In the genomic region with DNA sequence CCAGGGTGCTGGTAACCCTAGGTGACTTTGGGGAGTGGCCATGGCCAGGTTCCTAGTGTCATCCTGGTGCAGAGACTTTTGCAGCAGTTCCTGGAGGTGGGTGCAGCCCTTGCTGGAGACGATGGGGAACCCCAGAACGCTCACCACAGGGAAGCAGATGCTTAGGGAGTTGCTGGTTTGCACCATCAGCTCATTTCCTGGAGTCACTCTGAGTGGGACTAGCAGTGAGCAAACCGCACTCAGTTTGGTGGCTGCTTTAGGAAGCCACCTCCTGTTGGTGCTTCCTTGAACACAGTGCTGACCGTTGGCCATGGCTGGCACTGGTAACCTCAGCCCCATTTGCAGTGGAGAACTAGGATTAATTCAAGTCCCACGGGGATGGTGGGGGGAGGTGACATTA, we compare ENCODE assay signal across 23 mouse cellular contexts. TPM values are rescaled to one million over a fixed set of nuclear protein-coding genes. Genes with fewer than 3 reads are reported as not detected.
A peak's percentile ranks its signal among the peaks of the same experiment; 100 is the strongest.
DNase-seq lines count a peak whose midpoint lies in the region; ATAC-seq and TF ChIP-seq lines count a peak whose summit lies in the region.
"Had no signal": no experiment of that assay in that cellular context is flagged by ENCODE, and none has a peak within 500 bp of the region (broad histone marks: within the 10 kb centered on the region; RNA-seq: fewer than 3 reads in every experiment).

No protein-coding gene starts in this region.

- TF ChIP-seq CTCF in liver, postnatal 0 days (IDR thresholded peaks at IDR 0.05; ENCODE audit: low read depth), result no peak

- H3K4me1 ChIP-seq in liver, postnatal 0 days (ENCODE audit: insufficient read depth), result peaks cover 12% of the 10 kb centered on the region
- H3K4me1 ChIP-seq in liver, embryonic 11.5 days (replicated peaks; ENCODE audit: control insufficient read depth, insufficient read depth, low read length), result peaks cover 4% of the 10 kb centered on the region
- H3K4me1 ChIP-seq in megakaryocyte, embryonic 14.5 days, result peaks cover 96% of the 10 kb centered on the region

- H3K27me3 ChIP-seq in liver, postnatal 0 days (ENCODE audit: insufficient read depth, low read length), result 0 out of 2 replicates have a peak, but pooled peaks cover 2% of the 10 kb centered on the region
- peaks cover 11% of the 10 kb centered on the region for H3K27me3 ChIP-seq in liver, embryonic 11.5 days (replicated peaks; ENCODE audit: control insufficient read depth, insufficient read depth, low read length)
- H3K27me3 ChIP-seq in megakaryocyte, embryonic 14.5 days (replicated peaks), result peaks cover 37% of the 10 kb centered on the region
- H3K27me3 ChIP-seq: intestine, embryonic 15.5 days had no signal

- ATAC-seq in liver, postnatal 0 days, result no peak
- no peak for ATAC-seq in liver, embryonic 11.5 days (replicated peaks; ENCODE audit: low FRiP score)
- peak; percentile 55 for ATAC-seq in granulocyte monocyte progenitor cell, adult 5-6 weeks (replicated peaks; ENCODE audit: poor library complexity, severe bottlenecking)
- ATAC-seq: CD4-positive, CD25-positive, alpha-beta regulatory T cell, adult 4 months; forebrain, embryonic 14.5 days; hindbrain, postnatal 0 days; intestine, embryonic 15.5 days had no signal

- H3K9ac ChIP-seq in liver, postnatal 0 days (replicated peaks), result no peak overlapping the region
- no peak overlapping the region for H3K9ac ChIP-seq in liver, embryonic 11.5 days (ENCODE audit: low read depth, low read length)
- H3K9ac ChIP-seq: hindbrain, embryonic 13.5 days; intestine, embryonic 15.5 days had no signal

- no peak overlapping the region for H3K4me2 ChIP-seq in liver, postnatal 0 days (ENCODE audit: low read depth, low read length)
- no peak overlapping the region for H3K4me2 ChIP-seq in liver, embryonic 11.5 days
- H3K4me2 ChIP-seq: hindbrain, embryonic 13.5 days; intestine, embryonic 15.5 days had no signal

- no peaks in the 10 kb centered on the region for H3K36me3 ChIP-seq in liver, postnatal 0 days (replicated peaks; ENCODE audit: insufficient read depth, low read length)
- no peaks in the 10 kb centered on the region for H3K36me3 ChIP-seq in liver, embryonic 11.5 days (ENCODE audit: control insufficient read depth, insufficient read depth, low read length)
- H3K36me3 ChIP-seq in megakaryocyte, embryonic 14.5 days (replicated peaks; ENCODE audit: low read length), result peaks cover 60% of the 10 kb centered on the region
- H3K36me3 ChIP-seq: forebrain, embryonic 10.5 days; intestine, embryonic 15.5 days had no signal

- 40% methylated on average over 5 of the region's 5 CpGs for WGBS in liver, postnatal 0 days (ENCODE audit: insufficient replicate concordance)
- WGBS in liver, embryonic 11.5 days, result 55% methylated on average over 5 of the region's 5 CpGs

- peak; percentile 36 for DNase-seq in liver, postnatal 0 days
- DNase-seq in liver, embryonic 11.5 days (ENCODE audit: low spot score), result no peak
- peak; percentile 38 for DNase-seq in CD4-positive helper T cell, adult 2 months (ENCODE audit: low read depth, low spot score)
- no peak for DNase-seq in urinary bladder, postnatal 25 days (ENCODE audit: low spot score)
- DNase-seq in embryo, embryonic 9.5 days (ENCODE audit: extremely low spot score), result no peak
- DNase-seq: adrenal gland, adult 8-10 months; adrenal gland, postnatal 36 days; cerebellum, adult 11 months; cerebellum, adult 8-10 months; cerebellum, postnatal 14 days; gastrocnemius, postnatal 25 days; heart, adult 11 months; heart, postnatal 10 days; heart, postnatal 4 days had no signal

- no peak overlapping the region for H3K4me3 ChIP-seq in liver, postnatal 0 days (ENCODE audit: low read depth, low read length)
- H3K4me3 ChIP-seq in liver, embryonic 11.5 days (ENCODE audit: low read depth, low read length), result no peak overlapping the region
- peak overlapping the region; percentile 46 for H3K4me3 ChIP-seq in megakaryocyte, embryonic 14.5 days (replicated peaks)
- H3K4me3 ChIP-seq: forebrain, embryonic 10.5 days; hindbrain, embryonic 13.5 days; intestine, embryonic 15.5 days had no signal

- no peak for TF ChIP-seq EP300 in liver, postnatal 0 days (IDR thresholded peaks at IDR 0.05; ENCODE audit: low read depth)

- H3K9me3 ChIP-seq in liver, postnatal 0 days (ENCODE audit: low read length), result no peaks in the 10 kb centered on the region
- no peaks in the 10 kb centered on the region for H3K9me3 ChIP-seq in liver, embryonic 11.5 days (ENCODE audit: control insufficient read depth, low read length)
- H3K9me3 ChIP-seq in megakaryocyte, embryonic 14.5 days, result no peaks in the 10 kb centered on the region
- H3K9me3 ChIP-seq: forebrain, embryonic 10.5 days; G1E; hindbrain, embryonic 13.5 days; intestine, embryonic 15.5 days had no signal

- no peak overlapping the region for H3K27ac ChIP-seq in liver, postnatal 0 days (ENCODE audit: low read depth)
- H3K27ac ChIP-seq in liver, embryonic 11.5 days (ENCODE audit: low read depth, low read length), result no peak overlapping the region; the same call in 1 of the 2 replicates
- H3K27ac ChIP-seq: forebrain, embryonic 10.5 days; hindbrain, embryonic 13.5 days; hindbrain, postnatal 0 days; intestine, embryonic 15.5 days had no signal

RNA-seq across cellular contexts. Expression of a gene that starts 9.2 kb away (rescaled TPM):
- 0.07 and 0.08 TPM in 2 replicates for polyA plus RNA-seq in liver, postnatal 0 days (2015; fragmentation: Nextera tagmentation; extraction: Ambion mirVana)
- 0.34 and 0.58 TPM in 2 replicates for polyA plus RNA-seq in liver, embryonic 11.5 days (2014; fragmentation: Nextera tagmentation; extraction: Ambion mirVana)
- total RNA-seq in granulocyte monocyte progenitor cell, adult 5-6 weeks (2014; fragmentation: Nextera tagmentation), result 8.1 and 10.6 TPM in 2 replicates
- 6.0 and 8.9 TPM in 2 replicates for total RNA-seq in granulocyte monocyte progenitor cell, adult 5-6 weeks (2017)
- polyA plus RNA-seq in megakaryocyte, embryonic 14.5 days (2012; ENCODE audit: insufficient read depth, low replicate concordance), result 1.4 and 1.7 TPM in 2 replicates
- total RNA-seq: gastrocnemius, postnatal 25 days had no signal

RNA-seq across cellular contexts. Expression of a gene that starts 9.3 kb away (rescaled TPM):
- polyA plus RNA-seq in liver, postnatal 0 days (2015; fragmentation: Nextera tagmentation; extraction: Ambion mirVana), result 0.40 and 0.51 TPM in 2 replicates
- 0.81 and 0.99 TPM in 2 replicates for polyA plus RNA-seq in liver, embryonic 11.5 days (2014; fragmentation: Nextera tagmentation; extraction: Ambion mirVana)
- total RNA-seq in granulocyte monocyte progenitor cell, adult 5-6 weeks (2014; fragmentation: Nextera tagmentation), result 29.1 and 42.7 TPM in 2 replicates
- 18.8 and 27.7 TPM in 2 replicates for total RNA-seq in granulocyte monocyte progenitor cell, adult 5-6 weeks (2017)
- 11.4 and 15.9 TPM in 2 replicates for polyA plus RNA-seq in megakaryocyte, embryonic 14.5 days (2012; ENCODE audit: insufficient read depth, low replicate concordance)

RNA-seq across cellular contexts. Expression of a gene that starts 43.4 kb away (rescaled TPM):
- polyA plus RNA-seq in liver, postnatal 0 days (2015; fragmentation: Nextera tagmentation; extraction: Ambion mirVana), result 35.1 and 43.6 TPM in 2 replicates
- polyA plus RNA-seq in liver, embryonic 11.5 days (2014; fragmentation: Nextera tagmentation; extraction: Ambion mirVana), result 78.3 and 80.4 TPM in 2 replicates
- total RNA-seq in granulocyte monocyte progenitor cell, adult 5-6 weeks (2014; fragmentation: Nextera tagmentation), result 203 and 218 TPM in 2 replicates
- total RNA-seq in granulocyte monocyte progenitor cell, adult 5-6 weeks (2017), result 221 and 239 TPM in 2 replicates
- 14.0 and 53.0 TPM in 2 replicates for polyA plus RNA-seq in megakaryocyte, embryonic 14.5 days (2012; ENCODE audit: insufficient read depth, low replicate concordance)

RNA-seq across cellular contexts. Expression of a gene that starts 45.0 kb away (rescaled TPM):
- polyA plus RNA-seq in liver, postnatal 0 days (2015; fragmentation: Nextera tagmentation; extraction: Ambion mirVana), result 102 and 111 TPM in 2 replicates
- 276 and 295 TPM in 2 replicates for polyA plus RNA-seq in liver, embryonic 11.5 days (2014; fragmentation: Nextera tagmentation; extraction: Ambion mirVana)
- 318 and 319 TPM in 2 replicates for total RNA-seq in granulocyte monocyte progenitor cell, adult 5-6 weeks (2014; fragmentation: Nextera tagmentation)
- total RNA-seq in granulocyte monocyte progenitor cell, adult 5-6 weeks (2017), result 238 and 289 TPM in 2 replicates
- polyA plus RNA-seq in megakaryocyte, embryonic 14.5 days (2012; ENCODE audit: insufficient read depth, low replicate concordance), result 151 and 161 TPM in 2 replicates

Comparison
In these comparisons a context has a peak if more than half of its experiments do, and no peak if none do; other contexts are left out.
1. DNase-seq: peak in liver, postnatal 0 days (single experiment) and CD4-positive helper T cell, adult 2 months (single experiment); none in liver, embryonic 11.5 days (single experiment), urinary bladder, postnatal 25 days (single experiment) and embryo, embryonic 9.5 days (single experiment).